Mouse (Mus musculus): ENCODE results near the gene Pgam2.
"Not testable (repeated sequence)": the region's sequence is repeated elsewhere in the genome, so short reads cannot be mapped to it uniquely, and the experiment has no call there.

Pgam2 gene

GRCm38 (mm10) chr11:5803551-5803981 lies at the start of gene Pgam2:
TSS of gene Pgam2 (minus strand) at chr11:5803733.
- no peak for DNase-seq

GRCm38 (mm10) chr11:5852314-5852713 lies 48.8 kb upstream of the Pgam2 start:
- DNase-seq: no peak

GRCm38 (mm10) chr11:5851021-5851736 lies 47.6 kb upstream of the Pgam2 start:
- DNase-seq: no peak

- DNase-seq: no peak
Observed at GRCm38 (mm10) chr11:5850452-5850851, 46.9 kb upstream of the Pgam2 start.

- peak; percentile 41 for DNase-seq
Observed at GRCm38 (mm10) chr11:5849316-5849715, 45.8 kb upstream of the Pgam2 start.

- peak; percentile 45 for DNase-seq
Observed at GRCm38 (mm10) chr11:5848741-5849140, 45.2 kb upstream of the Pgam2 start.

GRCm38 (mm10) chr11:5846639-5847345 lies 43.3 kb upstream of the Pgam2 start:
- DNase-seq: no peak

GRCm38 (mm10) chr11:5843131-5843530 lies 39.6 kb upstream of the Pgam2 start:
- no peak for DNase-seq

- no peak for DNase-seq
Observed at GRCm38 (mm10) chr11:5841751-5842150, 38.2 kb upstream of the Pgam2 start.

GRCm38 (mm10) chr11:5840346-5840745 lies 36.8 kb upstream of the Pgam2 start:
- DNase-seq: no peak

GRCm38 (mm10) chr11:5837251-5838246 lies 34.0 kb upstream of the Pgam2 start, which contains the start of gene Polm:
TSS of gene Polm (minus strand) at chr11:5838016.
- peak; percentile 80 for DNase-seq

GRCm38 (mm10) chr11:5836126-5836525 lies 32.6 kb upstream of the Pgam2 start:
- no peak for DNase-seq

GRCm38 (mm10) chr11:5835057-5835456 lies 31.5 kb upstream of the Pgam2 start:
- no peak for DNase-seq

GRCm38 (mm10) chr11:5834506-5834905 lies 31.0 kb upstream of the Pgam2 start:
- no peak for DNase-seq

GRCm38 (mm10) chr11:5829327-5829726 lies 25.8 kb upstream of the Pgam2 start:
- no peak for DNase-seq

GRCm38 (mm10) chr11:5828509-5829191 lies 25.1 kb upstream of the Pgam2 start:
- DNase-seq: no peak

- DNase-seq: no peak
Observed at GRCm38 (mm10) chr11:5827931-5828330, 24.4 kb upstream of the Pgam2 start.

- no peak for DNase-seq
Observed at GRCm38 (mm10) chr11:5825432-5825831, 21.9 kb upstream of the Pgam2 start.

GRCm38 (mm10) chr11:5819223-5819622 lies 15.7 kb upstream of the Pgam2 start:
- no peak for DNase-seq

GRCm38 (mm10) chr11:5813381-5813780 lies 9.8 kb upstream of the Pgam2 start:
- no peak for DNase-seq

GRCm38 (mm10) chr11:5809487-5809886 lies 6.0 kb upstream of the Pgam2 start:
- DNase-seq: not testable (repeated sequence)

- no peak for DNase-seq
Observed at GRCm38 (mm10) chr11:5807956-5808355, 4.4 kb upstream of the Pgam2 start.
